Mouse (Mus musculus) neural tube, embryonic 10.5 days (tissue): ENCODE measurements around the gene Myt1.

Experiments used
- DNase-seq: peaks from one replicate; pipeline ENCODE4 v3.0.0-alpha.2; 2017; ENCODE audit warnings: low spot score; ENCODE audit errors: extremely low spot score

Gene Myt1

DNA sequence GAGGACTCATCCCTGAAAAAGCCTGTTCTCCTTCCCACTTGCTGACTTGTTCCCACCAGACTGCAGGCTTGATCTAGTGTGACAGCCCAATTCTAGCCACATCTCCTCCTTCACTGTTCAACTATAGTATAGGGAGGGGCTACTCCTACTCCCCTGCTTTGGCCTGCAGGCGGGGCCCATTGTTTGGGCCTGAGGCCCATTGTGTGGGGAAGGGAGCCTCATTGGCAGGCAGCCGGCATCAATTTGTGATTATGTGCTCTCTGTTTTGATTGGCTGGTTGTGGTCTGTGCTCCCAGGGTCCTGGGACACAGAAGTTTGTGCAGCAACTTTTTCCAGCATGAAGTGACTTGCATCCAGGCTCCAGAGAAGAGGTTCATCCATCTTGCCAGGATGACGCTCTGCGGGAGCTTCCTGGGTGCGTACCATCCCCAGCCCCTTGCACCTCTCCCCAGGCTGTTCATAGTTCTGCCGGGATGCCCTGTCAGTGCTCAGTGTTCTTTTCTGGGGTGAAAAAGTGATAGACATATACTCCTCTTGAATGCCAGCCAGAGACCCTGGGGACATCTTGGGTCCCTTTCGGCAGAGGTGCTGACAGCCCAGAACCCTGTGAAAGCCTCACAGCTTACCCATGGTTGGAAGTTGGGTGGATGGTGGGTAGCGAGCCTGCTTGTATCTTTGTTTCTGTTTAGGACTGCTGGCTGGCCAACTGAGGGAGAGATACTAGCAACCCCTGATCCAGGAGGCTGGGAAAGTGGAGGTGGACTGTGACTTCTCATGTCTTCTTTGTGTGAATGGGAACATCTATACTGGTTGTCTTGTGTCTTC is at the start of gene Myt1:
Gene Myt1 (plus strand): TSS at position 327 of the 825 bp plus-strand sequence.
- DNase-seq = peak; percentile 55

DNA sequence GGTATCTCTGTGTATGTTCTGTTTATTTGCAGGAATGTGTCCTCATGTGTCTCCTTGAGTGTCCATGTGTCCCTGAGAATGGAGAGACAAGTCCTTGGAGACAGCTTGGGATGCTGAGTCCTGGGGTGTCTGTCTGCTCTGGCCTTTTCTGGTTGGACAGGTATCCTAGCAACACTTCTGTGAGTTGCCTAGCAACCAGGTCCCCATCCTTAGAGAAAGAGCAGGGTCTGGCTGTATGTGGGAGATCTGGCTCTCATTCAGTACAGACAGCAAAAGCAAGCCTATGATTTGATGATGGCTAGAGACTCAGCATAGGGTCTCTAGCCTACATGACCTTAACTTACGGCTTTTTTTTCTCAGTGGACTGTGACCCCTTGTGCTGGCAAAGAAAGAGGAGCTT is 49.4 kb upstream of the Myt1 start:
- no peak for DNase-seq

DNA sequence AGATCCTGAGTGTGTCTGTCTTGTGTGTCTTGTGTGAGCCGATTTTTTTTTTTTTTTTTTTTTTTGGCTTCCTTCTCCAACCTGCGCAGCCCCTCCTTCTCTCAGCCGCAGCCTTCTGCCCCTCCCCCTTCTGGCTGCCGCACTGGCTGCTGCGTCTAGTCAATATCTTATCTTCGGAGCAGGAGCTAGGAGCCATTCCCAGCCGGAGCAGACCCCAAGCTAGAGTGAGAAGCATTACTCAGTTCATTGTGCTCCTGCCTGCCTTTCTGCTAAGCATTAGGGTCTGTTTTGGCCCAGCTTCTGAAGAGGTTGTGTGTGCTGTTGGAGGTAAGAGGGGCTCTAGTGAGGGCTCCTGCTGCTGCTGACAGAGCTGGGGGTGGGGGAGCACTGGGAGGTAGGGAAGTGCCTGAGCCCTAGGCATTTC is 48.2 kb upstream of the Myt1 start, which contains the start of gene Oprl1:
Gene Oprl1 (plus strand): TSS at position 114 of the 424 bp plus-strand sequence.
- no peak for DNase-seq

- no peak for DNase-seq
Observed at GRCm38 (mm10) chr2:181715382-181715781, 47.8 kb upstream of the Myt1 start.

- no peak for DNase-seq
Observed at GRCm38 (mm10) chr2:181716991-181717390, 46.1 kb upstream of the Myt1 start.

DNA sequence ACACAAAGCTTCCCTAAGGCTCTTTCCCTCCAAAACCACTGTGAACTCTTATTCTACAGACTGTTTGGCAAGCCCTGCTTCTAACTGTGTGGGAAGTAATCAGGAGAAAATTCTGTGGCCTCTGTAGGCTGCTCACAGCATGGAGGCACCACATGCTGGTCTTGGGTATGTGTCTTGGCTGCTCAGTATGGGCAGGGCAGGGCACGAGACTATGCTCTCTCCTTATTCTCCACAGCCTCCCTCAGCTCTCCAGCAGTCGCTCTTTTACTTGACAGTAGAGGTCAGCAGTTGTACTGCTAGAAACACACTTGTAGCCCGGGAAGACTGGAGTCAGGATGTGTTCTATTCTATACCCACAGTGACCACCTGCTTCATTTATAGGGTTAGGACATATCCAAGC is 43.1 kb upstream of the Myt1 start:
- no peak for DNase-seq

DNA sequence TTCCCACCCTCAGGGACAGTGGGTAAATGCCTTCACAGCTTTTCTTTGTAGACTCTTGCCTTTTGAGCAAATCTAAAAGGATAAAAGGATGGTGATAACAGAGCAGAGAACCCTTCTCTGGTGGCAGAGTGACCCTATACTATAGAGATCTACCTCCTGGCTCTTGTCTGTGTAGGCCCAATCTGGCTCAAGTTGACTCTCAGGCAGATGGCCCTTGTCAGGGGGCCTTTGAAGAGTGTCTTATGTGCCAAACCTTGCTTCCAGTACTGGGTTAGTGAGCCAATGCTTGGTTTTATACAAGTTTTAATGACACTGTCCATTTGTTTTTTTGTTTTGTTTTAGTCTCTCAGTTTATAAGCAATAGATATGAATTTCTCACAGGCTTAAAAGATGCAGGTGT is 41.9 kb upstream of the Myt1 start:
- no peak for DNase-seq

DNA sequence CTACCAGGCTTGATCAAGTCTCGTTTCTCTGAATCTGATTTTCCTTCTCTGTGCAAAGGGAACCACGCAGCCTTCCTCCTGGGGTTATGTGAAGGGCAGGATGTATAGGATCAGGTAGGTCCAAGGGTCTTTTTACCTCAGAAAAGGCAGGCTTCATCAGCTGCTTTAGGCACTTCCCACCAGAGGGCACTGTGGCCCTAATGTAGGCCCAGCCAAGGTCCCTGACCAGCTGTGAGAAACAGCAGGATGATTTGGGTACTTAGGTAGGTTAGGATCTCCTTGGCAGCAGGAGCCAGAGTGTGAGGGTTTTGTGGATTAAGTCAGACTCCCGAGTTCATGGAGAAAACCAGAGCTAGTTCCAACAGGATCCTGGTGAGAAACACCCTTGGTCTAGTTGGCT is 40.9 kb upstream of the Myt1 start:
- DNase-seq = peak; percentile 45

- DNase-seq = no peak
Observed at GRCm38 (mm10) chr2:181727659-181728262, 35.4 kb upstream of the Myt1 start.

DNA sequence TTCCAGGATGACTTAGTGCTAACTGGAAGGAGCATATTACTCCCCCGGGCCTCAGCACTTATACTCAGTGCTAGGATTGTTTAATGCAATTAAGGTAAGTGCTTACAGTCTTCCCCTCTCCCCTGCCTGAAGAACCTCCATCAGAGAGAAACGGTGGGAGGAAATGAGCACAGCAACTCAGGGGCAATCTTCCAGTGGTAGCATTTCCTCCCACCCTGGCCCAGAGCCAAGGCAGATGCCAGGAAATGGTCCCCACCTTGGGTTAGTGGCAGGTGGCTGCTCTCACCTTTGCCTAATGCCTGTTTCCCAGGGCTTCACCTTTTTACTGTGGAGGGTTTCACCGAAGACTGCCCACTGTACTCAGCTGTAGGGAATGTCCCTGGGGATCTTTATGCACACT is 33.1 kb upstream of the Myt1 start:
- DNase-seq = no peak

GRCm38 (mm10) chr2:181752626-181753025 is 10.5 kb upstream of the Myt1 start:
- DNase-seq = no peak

- no peak for DNase-seq
Observed at GRCm38 (mm10) chr2:181758147-181758725, 4.9 kb upstream of the Myt1 start.

DNA sequence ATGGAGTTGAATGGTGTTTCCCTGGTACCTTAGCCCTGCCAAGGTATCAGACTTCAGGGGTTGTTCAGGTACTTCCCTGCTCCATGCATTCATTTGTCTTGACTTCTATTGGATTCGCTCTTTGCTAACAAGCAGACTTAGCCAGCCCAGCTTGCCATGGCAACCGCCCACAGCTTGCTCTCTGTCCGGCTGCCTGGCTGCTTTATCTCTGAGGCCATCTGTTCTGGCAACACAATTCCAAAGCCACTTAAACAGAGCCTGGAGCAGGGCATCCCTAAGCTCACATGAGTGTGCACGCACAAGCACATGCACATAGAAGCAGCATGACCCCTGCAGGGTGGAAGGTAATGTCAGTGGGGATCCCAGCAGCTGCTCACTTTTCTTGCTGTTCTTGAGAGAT is 4.1 kb upstream of the Myt1 start:
- DNase-seq = peak; percentile 35

DNA sequence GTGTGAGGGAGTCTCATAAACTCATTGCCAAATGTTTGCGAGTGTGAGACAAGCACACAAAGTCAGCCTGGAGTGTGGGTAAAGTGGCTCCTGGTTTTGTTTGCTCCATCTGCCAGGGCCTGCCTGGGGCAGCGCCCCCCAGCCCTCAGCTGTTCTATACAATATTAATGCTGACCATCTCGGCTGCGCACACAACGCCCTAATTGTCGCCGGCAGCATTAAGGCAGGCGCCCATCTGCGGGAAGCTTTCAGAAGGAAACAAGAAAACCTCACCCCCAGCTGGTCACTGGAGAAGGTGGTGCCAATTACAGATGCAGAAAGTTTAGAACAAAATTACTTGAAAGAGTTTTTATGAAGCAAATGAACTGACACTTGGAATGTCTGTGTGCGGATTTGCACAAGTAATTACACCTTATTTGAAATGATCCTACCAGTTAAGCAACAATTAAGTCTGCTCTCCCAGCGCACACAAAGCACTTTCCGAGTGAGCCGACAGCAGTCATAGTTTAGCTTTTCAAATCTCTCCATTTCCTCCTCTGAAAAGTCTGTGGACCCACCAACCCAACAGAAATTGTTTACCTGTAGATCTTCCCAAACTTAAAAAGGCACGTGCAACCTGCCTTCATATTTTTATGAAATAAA is 875 bp downstream of the Myt1 start:
- DNase-seq = peak; percentile 27

DNA sequence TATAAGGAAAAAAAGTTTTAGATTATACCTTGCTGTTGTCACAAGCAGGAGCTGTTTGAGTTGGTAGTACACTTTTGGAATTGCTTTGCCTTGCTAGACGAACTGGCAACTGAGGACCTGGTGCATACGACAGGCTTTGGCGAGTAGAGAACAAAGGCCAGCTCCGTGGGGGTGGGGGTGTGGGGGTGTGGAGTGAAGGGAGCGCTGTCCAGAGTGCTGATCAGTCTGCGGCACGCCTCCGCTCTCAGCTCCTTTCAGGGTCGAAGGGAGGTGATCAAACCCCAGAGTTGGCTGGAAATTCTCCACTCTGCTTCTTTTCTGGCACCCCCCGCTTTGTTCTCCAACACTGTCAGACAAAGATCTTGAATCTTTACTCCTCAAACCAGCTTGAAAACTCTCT is 1.5 kb downstream of the Myt1 start:
- peak; percentile 65 for DNase-seq

GRCm38 (mm10) chr2:181765251-181765650 is 2.1 kb downstream of the Myt1 start:
- DNase-seq = no peak

DNA sequence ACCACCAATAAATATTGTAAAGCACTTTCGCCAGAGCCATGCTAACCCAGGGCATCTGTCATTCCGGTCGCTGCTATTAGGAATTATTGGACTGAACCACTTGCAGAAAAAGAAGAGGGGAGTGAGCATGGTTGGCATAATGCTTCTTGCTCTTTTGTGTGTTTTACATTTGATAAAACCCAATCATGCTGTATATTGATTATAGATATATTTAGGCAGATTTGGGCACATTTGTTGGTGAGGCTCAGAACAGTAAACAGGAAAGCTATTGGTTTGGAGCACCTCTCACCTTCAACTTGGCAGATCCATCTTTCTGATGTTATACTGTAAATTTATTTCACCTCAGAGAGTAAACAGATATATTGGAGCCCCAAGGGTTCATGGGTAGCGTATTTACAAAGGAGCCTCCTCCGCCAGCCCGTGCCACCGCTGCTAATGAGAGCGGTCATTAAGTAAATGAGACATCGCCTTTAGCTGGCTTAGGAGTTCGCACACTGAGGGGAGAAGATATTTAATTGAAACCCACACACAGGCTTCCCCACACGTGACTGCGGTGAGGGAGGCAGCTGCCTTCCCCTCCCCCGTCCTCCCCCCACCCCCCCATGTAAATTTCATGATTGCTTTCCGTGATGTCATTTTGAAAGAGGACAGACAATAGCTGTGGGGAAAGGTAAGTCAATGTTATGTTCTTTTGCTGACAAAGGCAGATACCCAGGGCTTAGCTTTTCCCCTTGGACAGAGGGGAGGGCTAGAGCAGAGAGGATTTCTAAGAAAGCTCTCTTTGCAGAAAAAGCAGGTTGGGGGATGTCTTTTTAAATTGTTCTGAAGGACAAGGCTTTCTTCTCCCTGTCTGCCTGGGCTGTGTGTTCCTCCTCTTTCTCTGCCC is 3.8 kb downstream of the Myt1 start:
- no peak for DNase-seq

DNA sequence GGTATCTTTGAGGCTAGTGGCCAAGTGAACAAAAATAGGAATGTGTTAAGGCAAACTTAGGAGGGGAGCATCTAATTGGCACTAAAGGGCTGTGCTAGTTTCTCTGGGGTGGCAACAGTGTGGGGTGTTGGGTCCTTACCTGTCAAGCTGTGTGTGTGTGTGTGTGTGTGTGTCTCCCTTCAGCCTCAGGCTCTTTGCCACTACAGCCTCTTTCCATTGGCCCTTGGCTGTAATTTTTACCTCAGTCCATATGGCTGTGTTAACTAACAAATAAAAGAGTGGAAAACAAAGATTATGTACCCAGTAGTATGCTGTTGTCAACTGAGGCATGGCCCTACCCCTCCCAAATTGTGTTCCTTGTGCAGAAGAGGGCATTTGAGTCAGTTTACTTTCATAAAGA is 5.3 kb downstream of the Myt1 start:
- DNase-seq = no peak

GRCm38 (mm10) chr2:181769397-181769796 is 6.3 kb downstream of the Myt1 start:
- DNase-seq = no peak

DNA sequence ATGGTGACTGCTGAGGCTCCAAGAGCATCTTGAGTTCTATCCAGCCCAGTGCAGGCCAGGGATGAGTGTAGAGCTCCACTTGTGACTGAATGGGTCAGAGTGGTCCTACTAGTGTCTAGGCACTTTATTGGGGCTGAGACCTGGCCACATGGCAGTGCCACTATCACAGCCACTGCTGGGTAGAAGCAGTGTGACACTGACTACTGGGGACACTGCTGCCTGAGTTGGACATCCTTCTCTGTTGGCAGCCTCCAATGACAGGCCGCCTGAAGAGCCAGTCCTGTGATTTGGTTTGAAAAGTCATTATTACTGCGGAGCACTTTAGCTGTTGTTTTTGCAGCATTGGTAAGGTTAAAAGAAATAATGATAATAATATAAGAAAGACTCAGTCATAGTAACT is 10.1 kb downstream of the Myt1 start:
- DNase-seq = no peak

DNA sequence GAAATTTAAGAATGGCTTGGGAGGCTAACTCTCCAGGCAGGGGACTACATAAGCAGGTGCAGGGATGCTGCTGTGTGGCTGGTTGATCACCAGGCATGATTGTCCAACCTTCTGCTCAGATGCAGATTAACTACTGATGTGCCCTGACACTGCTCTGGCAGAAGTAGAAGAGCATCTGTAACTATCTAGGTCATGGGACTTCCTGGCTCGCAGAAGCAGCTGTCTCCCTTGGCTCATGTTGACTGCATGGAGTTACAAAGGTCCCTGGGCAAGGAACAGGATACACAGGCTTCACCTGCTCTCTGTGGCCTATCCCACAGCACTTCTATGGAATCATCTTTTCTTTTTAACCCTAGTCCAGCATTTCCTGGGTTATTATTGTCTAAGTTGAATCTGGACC is 12.7 kb downstream of the Myt1 start:
- DNase-seq = no peak
